Mouse (Mus musculus) C2C12 (cell line): ENCODE data around the gene D13Ertd608e. TPM values are rescaled to one million over a fixed set of nuclear protein-coding genes. Genes with fewer than 3 reads are reported as not detected.
"Not testable (repeated sequence)": the region's sequence is repeated elsewhere in the genome, so short reads cannot be mapped to it uniquely, and the experiment has no call there.

Experiments used
- H3K27me3 ChIP-seq: one replicate; pipeline ENCODE4 v1.6.1; 2011; ENCODE audit not compliant: control insufficient read depth, insufficient read depth, insufficient read length
- H3K36me3 ChIP-seq: one replicate; pipeline ENCODE4 v1.6.1; 2011; ENCODE audit not compliant: control insufficient read depth, insufficient read depth
- H3K4me3 ChIP-seq: one replicate; pipeline ENCODE4 v1.5.1; 2011; ENCODE audit warnings: mild to moderate bottlenecking, control low read depth; ENCODE audit not compliant: poor library complexity, insufficient read depth, severe bottlenecking
- H3K79me2 ChIP-seq: one replicate; pipeline ENCODE4 v1.6.1; 2011; ENCODE audit not compliant: control insufficient read depth, insufficient read depth
- H3K79me3 ChIP-seq: one replicate; pipeline ENCODE4 v1.6.1; 2011; ENCODE audit warnings: low read depth, control low read depth
- H3ac ChIP-seq: one replicate; pipeline ENCODE3; 2011; ENCODE audit warnings: low read depth; ENCODE audit not compliant: control insufficient read depth, insufficient read length
- CEBPB ChIP-seq: IDR thresholded peaks from one replicate; pipeline ENCODE4 v1.6.1; 2011; ENCODE audit warnings: low read depth, mild to moderate bottlenecking, control low read depth, moderate library complexity
- CTCF ChIP-seq: IDR thresholded peaks from one replicate; pipeline ENCODE4 v1.5.1; 2011; ENCODE audit not compliant: control insufficient read depth, insufficient read depth, insufficient read length
- FOSL1 ChIP-seq: IDR thresholded peaks from one replicate; pipeline ENCODE4 v1.8.0; 2011; ENCODE audit warnings: mild to moderate bottlenecking, low read length; ENCODE audit not compliant: poor library complexity, insufficient read depth, severe bottlenecking
- MAX ChIP-seq: IDR thresholded peaks from one replicate; pipeline ENCODE4 v1.6.1; 2011; ENCODE audit warnings: mild to moderate bottlenecking, control low read depth
- MYOD1 ChIP-seq: IDR thresholded peaks from one replicate; pipeline ENCODE4 v1.6.1; 2011; ENCODE audit warnings: low read depth; ENCODE audit not compliant: control insufficient read depth, insufficient read length
- MYOG ChIP-seq: IDR thresholded peaks from one replicate; pipeline ENCODE4 v1.6.1; 2011; ENCODE audit not compliant: control insufficient read depth, insufficient read length; ENCODE audit errors: extremely low read depth
- USF1 ChIP-seq: IDR thresholded peaks from one replicate; pipeline ENCODE4 v1.6.1; 2011; ENCODE audit warnings: low read depth, mild to moderate bottlenecking, control low read depth, moderate library complexity
- long read RNA-seq, 2 experiments: library from polyadenylated mRNA; unstranded; transcript quantifications; one replicate each; pipeline ENCODE4 v2.0.0; 2019 to 2020
- polyA plus RNA-seq: library from polyadenylated mRNA; unstranded; fragments of >200 nt; fragmentation: generic; extraction: Trizol; gene quantifications from one replicate; pipeline ENCODE4 v1.2.1, GENCODE M21; 2012; ENCODE audit warnings: missing spikeins

Gene D13Ertd608e
- 0.28 TPM for polyA plus RNA-seq
- long read RNA-seq, experiment 1 = 0 reads
- long read RNA-seq, experiment 2 = 0 reads

GRCm38 (mm10) chr13:119835320-119836056, at the start of gene D13Ertd608e:
Gene D13Ertd608e, plus strand, starts transcription at chr13:119836006.
- H3K27me3 ChIP-seq, H3K36me3 ChIP-seq, H3K79me2 ChIP-seq, H3ac ChIP-seq, H3K4me3 ChIP-seq, H3K79me3 ChIP-seq: not testable (repeated sequence)

GRCm38 (mm10) chr13:119789851-119790717, 45.7 kb upstream of the D13Ertd608e start:
- Histone ChIP-seq H3K4me3 (peak overlapping the region; percentile 84), H3K36me3 (peaks cover 41% of the 10 kb centered on the region), H3ac (peak overlapping the region; percentile 96), H3K79me3 (peaks cover 28% of the 10 kb centered on the region), H3K79me2 (peaks cover 49% of the 10 kb centered on the region), H3K27me3 (no peaks in the 10 kb centered on the region)
- TF ChIP-seq MYOD1 (no peak), USF1 (no peak), FOSL1 (no peak)

- Histone ChIP-seq H3K4me3 (peak within 1 kb of the TSS; percentile 84), H3K79me2 (peaks cover 40% of the 10 kb centered on the region), H3ac (peak within 1 kb of the TSS; percentile 96), H3K79me3 (peaks cover 26% of the 10 kb centered on the region), H3K36me3 (peaks cover 32% of the 10 kb centered on the region), H3K27me3 (no peaks in the 10 kb centered on the region)
- TF ChIP-seq MAX (peak; percentile 86), CEBPB (no peak)
These were observed 44.8 kb upstream of the D13Ertd608e start, which contains the start of gene Zfp131 for GRCm38 (mm10) chr13:119790761-119791579. Gene Zfp131, minus strand, starts transcription at chr13:119790889.

- Histone ChIP-seq H3K79me3 (peaks cover 24% of the 10 kb centered on the region), H3K36me3 (peaks cover 25% of the 10 kb centered on the region), H3K79me2 (peaks cover 34% of the 10 kb centered on the region), H3ac (peak overlapping the region; percentile 75), H3K4me3 (peak overlapping the region; percentile 84), H3K27me3 (no peaks in the 10 kb centered on the region)
- TF ChIP-seq MAX = no peak
- no peak for TF ChIP-seq CTCF
- TF ChIP-seq MYOG = no peak
- TF ChIP-seq USF1 = no peak
- no peak for TF ChIP-seq MYOD1
- TF ChIP-seq CEBPB = no peak
- no peak for TF ChIP-seq FOSL1
These were observed 44.1 kb upstream of the D13Ertd608e start for GRCm38 (mm10) chr13:119791580-119792135.

- TF ChIP-seq CTCF = no peak
- no peak for TF ChIP-seq MYOG
- peaks cover 18% of the 10 kb centered on the region for H3K36me3 ChIP-seq
- no peak overlapping the region for H3ac ChIP-seq
- no peaks in the 10 kb centered on the region for H3K27me3 ChIP-seq
- H3K79me2 ChIP-seq = peaks cover 25% of the 10 kb centered on the region
- H3K79me3 ChIP-seq = peaks cover 20% of the 10 kb centered on the region
- no peak overlapping the region for H3K4me3 ChIP-seq
These were observed 42.9 kb upstream of the D13Ertd608e start for GRCm38 (mm10) chr13:119792791-119793404.
